Mouse (Mus musculus) lung, adult 2 months (tissue): Measurements from ENCODE around the gene Grin2a.

Experiments
- CTCF ChIP-seq: fragments of 200-500 bp; IDR thresholded peaks from 2 replicates; pipeline ENCODE4 v1.5.1; 2011; ENCODE audit warnings: mild to moderate bottlenecking, low read length, control low read depth; ENCODE audit not compliant: insufficient read depth
- POLR2A ChIP-seq: fragments of 200-500 bp; IDR thresholded peaks from 2 replicates; pipeline ENCODE4 v1.6.1; 2011; ENCODE audit warnings: low read depth, mild to moderate bottlenecking, control low read depth, low read length, borderline replicate concordance; ENCODE audit errors: extremely low read depth

- TF ChIP-seq CTCF (no peak), POLR2A (no peak)
Measured at GRCm38 (mm10) chr16:9672390-9672789, 323.0 kb downstream of the Grin2a start.
